Mouse (Mus musculus) lung, postnatal 0 days (tissue): ENCODE data around the gene Elob.
A peak's percentile ranks its signal among the peaks of the same experiment; 100 is the strongest.

Experiments used
- CTCF ChIP-seq: IDR thresholded peaks from 2 replicates; pipeline ENCODE4 v1.5.1; 2016; ENCODE audit warnings: antibody characterized with exemption, mild to moderate bottlenecking
- EP300 ChIP-seq: IDR thresholded peaks from 2 replicates; pipeline ENCODE4 v1.6.1; 2016; ENCODE audit warnings: antibody characterized with exemption, mild to moderate bottlenecking, control low read depth

GRCm38 (mm10) chr17:23850028-23850427, 21.1 kb upstream of the Elob start:
- TF ChIP-seq CTCF (peak; percentile 40), EP300 (no peak)
